Mouse (Mus musculus) small intestine, adult 10 weeks (tissue): ENCODE results near the gene 4930469K13Rik. TPM values are rescaled to one million over a fixed set of nuclear protein-coding genes. Genes with fewer than 3 reads are reported as not detected.

Experiments used
- polyA plus RNA-seq: library from polyadenylated mRNA; stranded (reverse); fragments of 350-450 nt; fragmentation: Illumina TruSeq; extraction: RNeasy Lipid Tissue Mini Kit (QIAGEN cat#74804); gene quantifications from one replicate; pipeline ENCODE4 v1.2.3, GENCODE M21; 2014; ENCODE audit warnings: low replicate concordance

The 4930469K13Rik gene
- not detected for polyA plus RNA-seq

GRCm38 (mm10) chr11:34098422-34098821 lies at the start of gene 4930469K13Rik:
TSS of gene 4930469K13Rik (minus strand) at chr11:34098554.

GRCm38 (mm10) chr11:34046767-34047541 lies 51.4 kb downstream of the 4930469K13Rik start, which contains the start of gene Lcp2:
TSS of gene Lcp2 (plus strand) at chr11:34046920.

GRCm38 (mm10) chr11:33992938-33993337 lies 105.4 kb downstream of the 4930469K13Rik start, which contains the start of gene Kcnip1:
TSS of gene Kcnip1 (minus strand) at chr11:33993152.

GRCm38 (mm10) chr11:33962688-33963407 lies 135.5 kb downstream of the 4930469K13Rik start, which contains the start of gene Kcnmb1:
TSS of gene Kcnmb1 (plus strand) at chr11:33963013.

Other genes with a start within 250 kb of the 4930469K13Rik start
- gene Kcnmb1, start 135.5 kb downstream of the 4930469K13Rik start, polyA plus RNA-seq = 3.2 TPM
- gene Kcnip1, start 105.4 kb downstream of the 4930469K13Rik start, polyA plus RNA-seq = 1.7 TPM
- 11.0 TPM for gene Lcp2, start 51.6 kb downstream of the 4930469K13Rik start, polyA plus RNA-seq
- not detected for gene Foxi1, start 109.5 kb upstream of the 4930469K13Rik start, polyA plus RNA-seq
- 0.22 TPM for gene Fam196b, start 216.3 kb upstream of the 4930469K13Rik start, polyA plus RNA-seq